Mouse (Mus musculus) 3T3-L1 (cell line): ENCODE measurements around the gene Zfp280b.
"Not testable (repeated sequence)": the region's sequence is repeated elsewhere in the genome, so short reads cannot be mapped to it uniquely, and the experiment has no call there.

Experiments used
- DNase-seq: peaks from one replicate; pipeline ENCODE4 v3.0.0-alpha.2; 2015; ENCODE audit warnings: low read depth, low spot score

The Zfp280b gene

GRCm38 (mm10) chr10:76030496-76030895 is 2.0 kb upstream of the Zfp280b start:
- peak; percentile 17 for DNase-seq

DNA sequence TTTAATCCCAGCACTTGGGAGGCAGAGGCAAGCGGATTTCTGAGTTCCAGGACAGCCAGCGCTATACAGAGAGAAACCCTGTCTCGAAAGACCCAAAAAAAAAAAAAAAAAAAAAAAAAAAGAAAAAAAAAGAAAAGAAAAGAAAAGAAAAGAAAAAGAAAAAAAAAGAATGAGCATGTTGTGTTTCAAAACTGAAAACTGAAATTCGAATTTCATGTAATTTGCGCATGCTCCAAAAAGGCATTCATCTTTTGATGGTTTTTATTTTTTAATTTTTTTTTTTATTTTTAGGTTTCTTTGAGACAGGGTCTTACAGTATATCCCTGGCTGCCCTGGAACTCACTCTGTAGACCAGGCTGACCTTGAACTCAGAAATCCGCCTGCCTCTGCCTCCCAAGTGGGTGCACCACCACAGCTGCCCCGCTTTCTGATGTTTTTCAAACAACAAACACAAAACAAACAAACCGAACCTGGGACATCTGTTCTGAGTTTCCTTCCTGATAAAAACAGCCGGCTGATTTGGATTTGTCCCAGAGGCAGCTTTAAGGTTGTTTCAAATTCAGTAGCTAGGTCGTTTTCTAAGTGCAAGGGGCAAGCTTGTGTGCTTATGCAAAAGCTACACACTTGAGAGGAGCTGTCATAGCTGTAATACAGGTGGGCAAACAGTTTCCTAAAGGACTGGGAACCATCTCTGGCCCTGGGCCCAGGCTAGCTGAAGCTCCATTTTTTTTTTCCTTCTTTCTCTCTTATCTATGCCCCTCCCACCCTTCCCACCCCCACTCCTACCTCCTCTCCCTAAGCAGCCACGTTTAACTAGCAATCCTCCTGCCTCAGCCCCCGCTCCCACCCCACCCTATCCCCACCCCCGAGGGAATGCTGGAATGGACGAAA is 694 bp upstream of the Zfp280b start:
- DNase-seq: no peak

- DNase-seq: peak; percentile 38
These were observed 637 bp downstream of the Zfp280b start for GRCm38 (mm10) chr10:76033119-76033455.

DNA sequence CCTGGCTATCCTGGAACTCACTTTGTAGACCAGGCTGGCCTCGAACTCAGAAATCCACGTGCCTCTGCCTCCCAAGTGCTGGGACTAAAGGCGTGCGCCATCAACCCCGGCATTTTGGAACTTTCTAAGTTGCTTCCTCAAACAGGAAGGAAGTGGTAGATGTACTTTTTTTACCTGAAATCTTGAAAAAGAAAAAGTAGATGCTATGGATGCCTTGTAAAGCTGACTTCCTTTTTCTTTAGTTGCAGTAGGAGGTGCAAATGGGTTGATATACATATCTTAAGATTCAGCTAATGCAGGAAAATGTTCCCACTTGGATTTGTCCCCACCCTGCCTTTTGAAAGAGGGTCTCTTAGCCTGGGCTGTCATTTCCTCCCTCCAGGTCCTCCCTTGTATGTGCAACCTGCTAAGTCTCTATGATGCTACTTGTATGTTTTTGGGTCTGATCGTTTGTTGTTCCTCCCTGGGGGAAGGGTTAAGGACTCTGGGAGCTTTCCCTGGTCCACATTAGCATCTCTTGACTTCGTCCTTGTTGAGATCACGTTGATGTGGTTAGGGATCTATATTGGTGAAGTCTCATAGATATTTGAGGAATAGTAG is 1.7 kb downstream of the Zfp280b start:
- no peak for DNase-seq

- no peak for DNase-seq
These were observed 2.8 kb downstream of the Zfp280b start for GRCm38 (mm10) chr10:76035277-76035676.

GRCm38 (mm10) chr10:76036962-76037361 is 4.5 kb downstream of the Zfp280b start:
- DNase-seq: no peak

- DNase-seq: no peak
These were observed 12.9 kb downstream of the Zfp280b start for GRCm38 (mm10) chr10:76045343-76045742.

- peak; percentile 69 for DNase-seq
These were observed 14.3 kb downstream of the Zfp280b start for GRCm38 (mm10) chr10:76046754-76047153.

DNA sequence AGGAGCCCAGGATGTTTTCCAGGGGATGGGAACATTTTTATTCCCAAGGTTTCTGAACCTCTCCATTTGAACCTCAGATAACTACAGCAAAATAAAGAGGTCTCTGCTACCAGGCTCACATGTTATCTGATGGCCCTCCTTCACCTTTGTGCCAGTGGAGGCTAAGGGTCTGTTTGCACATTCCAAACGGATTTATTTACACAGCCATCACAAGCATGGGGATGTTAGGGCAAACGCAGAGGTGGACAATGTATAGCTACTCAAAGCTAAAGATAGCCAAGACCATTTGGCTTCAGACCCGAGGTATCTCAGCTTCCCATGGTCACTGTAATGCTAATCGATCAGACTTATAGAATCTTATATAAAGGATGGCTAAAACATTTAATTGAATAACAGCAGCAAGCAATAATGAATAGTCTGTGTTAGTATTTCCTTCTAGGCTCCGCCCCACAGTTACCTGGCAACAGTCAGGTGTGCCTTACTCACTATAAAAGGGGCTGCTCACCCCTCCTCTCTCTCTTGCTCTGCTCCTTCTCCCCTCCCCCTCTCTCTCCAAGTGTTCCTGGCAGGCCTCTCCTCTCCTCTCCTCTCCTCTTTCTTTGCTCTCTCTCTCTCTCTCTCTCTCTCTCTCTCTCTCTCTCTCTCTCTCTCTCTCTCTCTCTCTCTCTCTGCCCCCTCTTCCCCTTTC is 14.9 kb downstream of the Zfp280b start:
- DNase-seq: no peak

DNA sequence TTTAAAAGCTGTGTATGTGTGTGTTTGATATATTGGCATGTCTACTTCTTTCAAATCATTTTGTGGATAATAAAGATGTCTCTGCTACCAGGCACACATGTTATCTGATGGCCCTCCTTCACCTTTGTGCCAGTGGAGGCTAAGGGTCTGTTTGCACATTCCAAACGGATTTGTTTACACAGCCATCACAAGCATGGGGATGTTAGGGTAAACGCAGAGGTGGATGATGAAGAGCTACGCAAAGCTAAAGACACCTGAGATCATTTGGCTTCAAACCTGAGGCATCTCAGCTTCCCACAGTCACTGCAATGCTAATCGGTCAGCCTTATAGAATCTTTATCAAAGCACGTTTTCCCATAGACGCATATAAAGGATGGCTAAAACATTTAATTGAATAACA is 16.5 kb downstream of the Zfp280b start:
- no peak for DNase-seq

DNA sequence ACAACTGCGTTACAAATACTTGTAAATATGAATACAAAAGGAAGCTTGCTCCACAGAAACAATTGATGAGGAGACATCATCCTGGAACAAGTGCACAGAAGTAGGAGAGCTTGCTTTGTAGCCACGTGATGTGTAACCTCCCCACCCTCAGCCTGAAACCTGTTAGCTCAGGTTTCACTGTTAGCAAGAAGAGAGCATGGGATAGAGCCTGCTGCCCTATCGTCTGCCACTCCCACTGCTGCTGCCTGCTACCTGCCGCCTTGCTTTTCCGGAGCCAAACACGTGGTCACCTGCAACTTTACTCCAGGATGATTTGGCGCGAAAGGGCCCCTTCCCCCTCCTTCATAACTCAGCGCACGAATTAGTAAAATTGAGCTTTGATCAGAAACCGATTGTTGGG is 19.4 kb downstream of the Zfp280b start:
- DNase-seq: no peak

DNA sequence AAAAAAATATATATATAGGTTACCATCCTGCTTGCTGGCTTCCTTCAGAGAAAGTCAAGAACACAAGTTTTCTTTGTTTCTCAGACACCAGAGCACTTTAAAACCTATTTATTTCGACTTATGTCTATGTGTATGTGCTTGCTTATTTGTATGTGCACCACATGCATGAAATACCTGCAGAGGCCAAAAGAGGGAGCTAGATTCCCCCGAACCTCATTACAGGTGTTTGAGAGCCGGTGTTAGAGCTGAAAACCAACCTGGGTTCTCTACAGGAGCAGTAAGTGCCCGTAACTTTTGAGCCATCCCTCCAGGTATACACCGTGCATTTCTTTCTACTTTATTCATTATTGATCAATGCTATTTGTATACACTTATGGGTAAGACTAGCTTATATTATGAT is 30.0 kb downstream of the Zfp280b start:
- no peak for DNase-seq

- no peak for DNase-seq
These were observed 35.5 kb downstream of the Zfp280b start for GRCm38 (mm10) chr10:76067674-76068613.

- peak; percentile 76 for DNase-seq
These were observed 39.6 kb downstream of the Zfp280b start for GRCm38 (mm10) chr10:76072080-76072479.

DNA sequence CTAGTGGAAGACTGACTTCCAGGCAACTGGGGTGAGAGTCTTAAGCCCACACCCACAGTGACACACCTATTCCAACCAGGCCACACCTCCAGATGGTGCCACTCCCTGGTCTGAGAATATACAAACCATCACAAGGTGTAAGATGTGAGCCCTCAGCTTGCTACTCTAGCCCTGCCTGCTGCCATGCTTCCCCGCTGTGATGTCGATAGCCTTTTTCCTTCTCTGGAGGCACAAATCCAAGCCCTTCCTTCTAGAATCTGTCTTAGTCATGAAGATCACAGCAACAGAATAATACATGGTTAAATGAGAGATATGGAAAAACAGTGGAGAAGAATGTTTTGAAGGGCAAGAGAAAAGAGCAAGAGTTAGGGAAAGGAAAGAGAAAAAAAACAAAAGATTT is 44.6 kb downstream of the Zfp280b start:
- not testable (repeated sequence) for DNase-seq
